Mouse (Mus musculus) intestine, postnatal 0 days (tissue): Measurements from ENCODE around the gene Ttn. TPM values are rescaled to one million over a fixed set of nuclear protein-coding genes. Genes with fewer than 3 reads are reported as not detected.

ENCODE experiments used
- ATAC-seq: fragments of 200-750 bp; cut with Nextera tagmentation; 2 replicates; pipeline ENCODE4 v1.8.0; 2017; ENCODE audit warnings: mild to moderate bottlenecking, moderate TSS enrichment, moderate library complexity
- H3K27ac ChIP-seq: fragments of 300-500 bp; sonication (generic); 2 replicates; pipeline ENCODE4 v1.5.1; 2014; ENCODE audit warnings: mild to moderate bottlenecking, low read depth, low read length, moderate library complexity
- H3K27me3 ChIP-seq: fragments of 300-500 bp; sonication (generic); replicated peaks from 2 replicates; pipeline ENCODE4 v1.6.1; 2014; ENCODE audit warnings: low read length, mixed read lengths; ENCODE audit not compliant: control insufficient read depth, insufficient read depth
- H3K36me3 ChIP-seq: fragments of 300-500 bp; sonication (generic); 2 replicates; pipeline ENCODE4 v1.6.1; 2014; ENCODE audit warnings: mild to moderate bottlenecking, moderate library complexity; ENCODE audit not compliant: control insufficient read depth, insufficient read depth
- H3K4me1 ChIP-seq: fragments of 300-500 bp; sonication (generic); replicated peaks from 2 replicates; pipeline ENCODE4 v1.6.1; 2014; ENCODE audit warnings: antibody characterized with exemption, low read length, mixed read lengths; ENCODE audit not compliant: control insufficient read depth, insufficient read depth
- H3K4me2 ChIP-seq: fragments of 300-500 bp; sonication (generic); replicated peaks from 2 replicates; pipeline ENCODE4 v1.6.1; 2014; ENCODE audit warnings: low read depth, mild to moderate bottlenecking, moderate library complexity
- H3K4me3 ChIP-seq: fragments of 300-500 bp; sonication (generic); 2 replicates; pipeline ENCODE4 v1.5.1; 2014; ENCODE audit warnings: low read depth, low read length
- H3K9ac ChIP-seq: fragments of 300-500 bp; sonication (generic); 2 replicates; pipeline ENCODE4 v1.6.1; 2014; ENCODE audit warnings: mild to moderate bottlenecking, low read depth, low read length
- H3K9me3 ChIP-seq: fragments of 300-500 bp; sonication (generic); 2 replicates; pipeline ENCODE4 v1.6.1; 2016; ENCODE audit warnings: mixed run types; ENCODE audit not compliant: control insufficient read depth
- CTCF ChIP-seq: sonication (generic); IDR thresholded peaks from 2 replicates; pipeline ENCODE4 v1.5.1; 2016; ENCODE audit warnings: low read depth, mild to moderate bottlenecking, control low read depth, antibody characterized with exemption, moderate library complexity
- WGBS: fragments of 180-500 bp; shearing (Covaris S2); extraction: QIAGEN DNeasy Blood & Tissue Kit; methylation state at CpG from one replicate; pipeline ENCODE4 v1.1.7; 2014; 5-methylcytosine and 5-hydroxymethylcytosine counted together
- polyA plus RNA-seq: library from polyadenylated mRNA; unstranded; fragments of >200 nt; fragmentation: Nextera tagmentation; extraction: Ambion mirVana; gene quantifications from 2 replicates; pipeline ENCODE4 v1.2.1, GENCODE M21; 2015

Gene Ttn
- polyA plus RNA-seq, 1 experiment from 2014 or later, result 0.01 TPM

GRCm38 (mm10) chr2:76888721-76889120, 93.6 kb downstream of the Ttn start:
- H3K9me3 ChIP-seq, result no peaks in the 10 kb centered on the region
- WGBS, result 82% methylated on average over 7 of the region's 7 CpGs
- no peak for ATAC-seq

GRCm38 (mm10) chr2:76885855-76886254, 96.5 kb downstream of the Ttn start:
- H3K36me3 ChIP-seq, result no peaks in the 10 kb centered on the region
- ATAC-seq, result no peak
- H3K9me3 ChIP-seq, result no peaks in the 10 kb centered on the region
- no peak overlapping the region for H3K4me2 ChIP-seq
- H3K4me1 ChIP-seq, result no peaks in the 10 kb centered on the region
- no peaks in the 10 kb centered on the region for H3K27me3 ChIP-seq
- 83% methylated on average over 13 of the region's 13 CpGs for WGBS
- no peak overlapping the region for H3K27ac ChIP-seq
- TF ChIP-seq CTCF, result no peak
- no peak overlapping the region for H3K4me3 ChIP-seq
- no peak overlapping the region for H3K9ac ChIP-seq

More at GRCm38 (mm10) chr2:76888721-76889120, 93.6 kb downstream of the Ttn start:
- no peak overlapping the region for H3K9ac ChIP-seq
- no peaks in the 10 kb centered on the region for H3K27me3 ChIP-seq
- no peak for TF ChIP-seq CTCF
- no peak overlapping the region for H3K4me3 ChIP-seq
- no peak overlapping the region for H3K27ac ChIP-seq
- H3K36me3 ChIP-seq, result no peaks in the 10 kb centered on the region
- no peak overlapping the region for H3K4me2 ChIP-seq
- no peaks in the 10 kb centered on the region for H3K4me1 ChIP-seq

GRCm38 (mm10) chr2:76881406-76881805, 100.9 kb downstream of the Ttn start:
- 85% methylated on average over 12 of the region's 12 CpGs for WGBS
- no peak for ATAC-seq
- no peaks in the 10 kb centered on the region for H3K4me1 ChIP-seq

GRCm38 (mm10) chr2:76875587-76875986, 106.8 kb downstream of the Ttn start:
- no peak for TF ChIP-seq CTCF
- Histone ChIP-seq H3K4me3 (no peak overlapping the region), H3K4me2 (no peak overlapping the region), H3K27ac (no peak overlapping the region), H3K27me3 (no peaks in the 10 kb centered on the region), H3K9me3 (no peaks in the 10 kb centered on the region), H3K4me1 (no peaks in the 10 kb centered on the region), H3K9ac (no peak overlapping the region), H3K36me3 (no peaks in the 10 kb centered on the region)
- no peak for ATAC-seq
- WGBS, result 91% methylated on average over 12 of the region's 12 CpGs

More at GRCm38 (mm10) chr2:76881406-76881805, 100.9 kb downstream of the Ttn start:
- Histone ChIP-seq H3K27ac (no peak overlapping the region), H3K4me3 (no peak overlapping the region), H3K9me3 (no peaks in the 10 kb centered on the region), H3K27me3 (no peaks in the 10 kb centered on the region), H3K4me2 (no peak overlapping the region), H3K9ac (no peak overlapping the region), H3K36me3 (no peaks in the 10 kb centered on the region)
- no peak for TF ChIP-seq CTCF

- Histone ChIP-seq H3K4me2 (no peak overlapping the region), H3K36me3 (no peaks in the 10 kb centered on the region), H3K27me3 (no peaks in the 10 kb centered on the region), H3K27ac (no peak overlapping the region), H3K4me3 (no peak overlapping the region), H3K9ac (no peak overlapping the region), H3K4me1 (no peaks in the 10 kb centered on the region), H3K9me3 (no peaks in the 10 kb centered on the region)
- WGBS, result 16% methylated on average over 4 of the region's 4 CpGs
- peak; percentile 79 for TF ChIP-seq CTCF
- ATAC-seq, result no peak
Observed at GRCm38 (mm10) chr2:76866928-76867327, 115.4 kb downstream of the Ttn start.

GRCm38 (mm10) chr2:76865497-76865896, 116.8 kb downstream of the Ttn start:
- Histone ChIP-seq H3K4me3 (no peak overlapping the region), H3K9ac (no peak overlapping the region), H3K27ac (no peak overlapping the region), H3K4me1 (no peaks in the 10 kb centered on the region), H3K27me3 (no peaks in the 10 kb centered on the region), H3K36me3 (no peaks in the 10 kb centered on the region), H3K9me3 (no peaks in the 10 kb centered on the region), H3K4me2 (no peak overlapping the region)
- ATAC-seq, result no peak
- no peak for TF ChIP-seq CTCF
- WGBS, result 84% methylated on average over 2 of the region's 2 CpGs

GRCm38 (mm10) chr2:76861327-76861726, 121.0 kb downstream of the Ttn start:
- no peak overlapping the region for H3K27ac ChIP-seq
- H3K4me3 ChIP-seq, result no peak overlapping the region
- H3K9me3 ChIP-seq, result no peaks in the 10 kb centered on the region
- H3K27me3 ChIP-seq, result no peaks in the 10 kb centered on the region
- TF ChIP-seq CTCF, result no peak
- ATAC-seq, result no peak
- H3K36me3 ChIP-seq, result no peaks in the 10 kb centered on the region
- no peak overlapping the region for H3K4me2 ChIP-seq
- no peaks in the 10 kb centered on the region for H3K4me1 ChIP-seq
- H3K9ac ChIP-seq, result no peak overlapping the region
